Mouse (Mus musculus): ENCODE measurements around the gene Thsd7b. TPM values are rescaled to one million over a fixed set of nuclear protein-coding genes. Genes with fewer than 3 reads are reported as not detected.
A peak's percentile ranks its signal among the peaks of the same experiment; 100 is the strongest.

Thsd7b gene
- polyA plus RNA-seq, 1 experiment = 0.11 TPM

- DNase-seq = peak; percentile 19
- no peak overlapping the region for H3K27ac ChIP-seq (ENCODE audit: insufficient read depth, low read depth, low read length)
- H3K36me3 ChIP-seq (ENCODE audit: control insufficient read depth, insufficient read depth, low read length) = no peaks in the 10 kb centered on the region
- no peak for TF ChIP-seq POLR2A (IDR thresholded peaks at IDR 0.05; ENCODE audit: low read depth, low read length)
- TF ChIP-seq CTCF (conservative IDR thresholded peaks at IDR 0.05; ENCODE audit: insufficient read depth, insufficient read length, low read depth, low read length) = no peak
- no peaks in the 10 kb centered on the region for H3K4me1 ChIP-seq (ENCODE audit: control insufficient read depth, insufficient read depth, low read length)
- H3K4me3 ChIP-seq (ENCODE audit: insufficient read depth, low read depth, low read length) = no peak overlapping the region
- 47% methylated on average over 1 of the region's 1 CpGs for WGBS
- no peaks in the 10 kb centered on the region for H3K27me3 ChIP-seq (replicated peaks; ENCODE audit: control insufficient read depth, insufficient read depth, low read length)
Observed at GRCm38 (mm10) chr1:129887861-129888260, 614.8 kb downstream of the Thsd7b start.

- Histone ChIP-seq H3K4me1 (ENCODE audit: control insufficient read depth, insufficient read depth, low read length) (no peaks in the 10 kb centered on the region), H3K4me3 (ENCODE audit: insufficient read depth, low read depth, low read length) (no peak overlapping the region), H3K27ac (ENCODE audit: insufficient read depth, low read depth, low read length) (no peak overlapping the region), H3K27me3 (replicated peaks; ENCODE audit: control insufficient read depth, insufficient read depth, low read length) (no peaks in the 10 kb centered on the region), H3K36me3 (ENCODE audit: control insufficient read depth, insufficient read depth, low read length) (no peaks in the 10 kb centered on the region)
- 80% methylated on average over 5 of the region's 5 CpGs for WGBS
- TF ChIP-seq CTCF (conservative IDR thresholded peaks at IDR 0.05; ENCODE audit: insufficient read depth, insufficient read length, low read depth, low read length) = no peak
- TF ChIP-seq POLR2A (IDR thresholded peaks at IDR 0.05; ENCODE audit: low read depth, low read length) = no peak
- no peak for DNase-seq
Observed at GRCm38 (mm10) chr1:129898121-129898520, 625.0 kb downstream of the Thsd7b start.

- peak; percentile 44 for DNase-seq
- H3K36me3 ChIP-seq (ENCODE audit: control insufficient read depth, insufficient read depth, low read length) = no peaks in the 10 kb centered on the region
- no peaks in the 10 kb centered on the region for H3K27me3 ChIP-seq (replicated peaks; ENCODE audit: control insufficient read depth, insufficient read depth, low read length)
- no peak overlapping the region for H3K4me3 ChIP-seq (ENCODE audit: insufficient read depth, low read depth, low read length)
- H3K27ac ChIP-seq (ENCODE audit: insufficient read depth, low read depth, low read length) = no peak overlapping the region
- H3K4me1 ChIP-seq (ENCODE audit: control insufficient read depth, insufficient read depth, low read length) = no peaks in the 10 kb centered on the region
- WGBS = 34% methylated on average over 4 of the region's 4 CpGs
- TF ChIP-seq CTCF (conservative IDR thresholded peaks at IDR 0.05; ENCODE audit: insufficient read depth, insufficient read length, low read depth, low read length) = no peak
- no peak for TF ChIP-seq POLR2A (IDR thresholded peaks at IDR 0.05; ENCODE audit: low read depth, low read length)
Observed at GRCm38 (mm10) chr1:129915484-129915883, 642.4 kb downstream of the Thsd7b start.

GRCm38 (mm10) chr1:129917568-129917967, 644.5 kb downstream of the Thsd7b start:
- no peaks in the 10 kb centered on the region for H3K27me3 ChIP-seq (replicated peaks; ENCODE audit: control insufficient read depth, insufficient read depth, low read length)
- no peak for DNase-seq
- no peaks in the 10 kb centered on the region for H3K4me1 ChIP-seq (ENCODE audit: control insufficient read depth, insufficient read depth, low read length)
- H3K4me3 ChIP-seq (ENCODE audit: insufficient read depth, low read depth, low read length) = no peak overlapping the region
- TF ChIP-seq CTCF (conservative IDR thresholded peaks at IDR 0.05; ENCODE audit: insufficient read depth, insufficient read length, low read depth, low read length) (no peak), POLR2A (IDR thresholded peaks at IDR 0.05; ENCODE audit: low read depth, low read length) (no peak)
- 91% methylated on average over 1 of the region's 1 CpGs for WGBS
- H3K27ac ChIP-seq (ENCODE audit: insufficient read depth, low read depth, low read length) = no peak overlapping the region
- no peaks in the 10 kb centered on the region for H3K36me3 ChIP-seq (ENCODE audit: control insufficient read depth, insufficient read depth, low read length)

GRCm38 (mm10) chr1:129919385-129919784, 646.3 kb downstream of the Thsd7b start:
- Histone ChIP-seq H3K36me3 (ENCODE audit: control insufficient read depth, insufficient read depth, low read length) (no peaks in the 10 kb centered on the region), H3K4me1 (ENCODE audit: control insufficient read depth, insufficient read depth, low read length) (no peaks in the 10 kb centered on the region), H3K27me3 (replicated peaks; ENCODE audit: control insufficient read depth, insufficient read depth, low read length) (no peaks in the 10 kb centered on the region), H3K27ac (ENCODE audit: insufficient read depth, low read depth, low read length) (no peak overlapping the region), H3K4me3 (ENCODE audit: insufficient read depth, low read depth, low read length) (no peak overlapping the region)
- TF ChIP-seq POLR2A (IDR thresholded peaks at IDR 0.05; ENCODE audit: low read depth, low read length) (no peak), CTCF (conservative IDR thresholded peaks at IDR 0.05; ENCODE audit: insufficient read depth, insufficient read length, low read depth, low read length) (peak; percentile 30; the same call in 1 of the 2 replicates)
- 68% methylated on average over 1 of the region's 1 CpGs for WGBS
- DNase-seq = peak; percentile 4

GRCm38 (mm10) chr1:129931003-129931402, 657.9 kb downstream of the Thsd7b start:
- Histone ChIP-seq H3K27ac (ENCODE audit: insufficient read depth, low read depth, low read length) (no peak overlapping the region), H3K36me3 (ENCODE audit: control insufficient read depth, insufficient read depth, low read length) (no peaks in the 10 kb centered on the region), H3K27me3 (replicated peaks; ENCODE audit: control insufficient read depth, insufficient read depth, low read length) (no peaks in the 10 kb centered on the region), H3K4me3 (ENCODE audit: insufficient read depth, low read depth, low read length) (no peak overlapping the region), H3K4me1 (ENCODE audit: control insufficient read depth, insufficient read depth, low read length) (no peaks in the 10 kb centered on the region)
- WGBS = 98% methylated on average over 2 of the region's 2 CpGs
- DNase-seq = no peak
- TF ChIP-seq CTCF (conservative IDR thresholded peaks at IDR 0.05; ENCODE audit: insufficient read depth, insufficient read length, low read depth, low read length) (no peak), POLR2A (IDR thresholded peaks at IDR 0.05; ENCODE audit: low read depth, low read length) (no peak)

- Histone ChIP-seq H3K4me3 (ENCODE audit: insufficient read depth, low read depth, low read length) (no peak overlapping the region), H3K36me3 (ENCODE audit: control insufficient read depth, insufficient read depth, low read length) (no peaks in the 10 kb centered on the region), H3K27ac (ENCODE audit: insufficient read depth, low read depth, low read length) (no peak overlapping the region), H3K27me3 (replicated peaks; ENCODE audit: control insufficient read depth, insufficient read depth, low read length) (no peaks in the 10 kb centered on the region), H3K4me1 (ENCODE audit: control insufficient read depth, insufficient read depth, low read length) (no peaks in the 10 kb centered on the region)
- TF ChIP-seq POLR2A (IDR thresholded peaks at IDR 0.05; ENCODE audit: low read depth, low read length) = no peak
- TF ChIP-seq CTCF (conservative IDR thresholded peaks at IDR 0.05; ENCODE audit: insufficient read depth, insufficient read length, low read depth, low read length) = no peak
- peak; percentile 62 for DNase-seq
- WGBS = 15% methylated on average over 9 of the region's 9 CpGs
Observed at GRCm38 (mm10) chr1:129943116-129943515, 670.0 kb downstream of the Thsd7b start.
